Mouse (Mus musculus): ENCODE measurements around the gene Zbtb7a. TPM values are rescaled to one million over a fixed set of nuclear protein-coding genes. Genes with fewer than 3 reads are reported as not detected.
A peak's percentile ranks its signal among the peaks of the same experiment; 100 is the strongest.

The Zbtb7a gene
- polyA plus RNA-seq, 1 experiment from 2014 or later = 57.6 TPM

GRCm38 (mm10) chr10:81140005-81140404, 5.0 kb downstream of the Zbtb7a start:
- ATAC-seq (ENCODE audit: insufficient number of reproducible peaks, low FRiP score, low TSS enrichment, low read depth) = no peak
- H3K9me3 ChIP-seq (replicated peaks) = no peaks in the 10 kb centered on the region
- H3K9ac ChIP-seq = 0 out of 2 replicates have a peak overlapping the region, but pooled peaks have one; percentile 21
- H3K4me3 ChIP-seq (replicated peaks) = peak overlapping the region; percentile 92
- WGBS = 39% methylated on average over 8 of the region's 8 CpGs
- H3K4me1 ChIP-seq = peaks cover 69% of the 10 kb centered on the region
- H3K27me3 ChIP-seq = peaks cover 4% of the 10 kb centered on the region; the same call in 1 of the 2 replicates
- H3K4me2 ChIP-seq (replicated peaks) = peak overlapping the region; percentile 71
- peaks cover 18% of the 10 kb centered on the region for H3K36me3 ChIP-seq
- peak overlapping the region; percentile 91 for H3K27ac ChIP-seq (replicated peaks)

GRCm38 (mm10) chr10:81140717-81141454, 5.9 kb downstream of the Zbtb7a start:
- WGBS = 58% methylated on average over 10 of the region's 10 CpGs
- H3K27ac ChIP-seq (replicated peaks) = peak overlapping the region; percentile 91
- peaks cover 69% of the 10 kb centered on the region for H3K4me1 ChIP-seq
- H3K4me3 ChIP-seq (replicated peaks) = peak overlapping the region; percentile 92
- no peak overlapping the region; the same call in none of the 2 replicates for H3K9ac ChIP-seq
- peaks cover 26% of the 10 kb centered on the region for H3K36me3 ChIP-seq
- no peaks in the 10 kb centered on the region for H3K9me3 ChIP-seq (replicated peaks)
- H3K4me2 ChIP-seq (replicated peaks) = peak overlapping the region; percentile 71
- no peak for ATAC-seq (ENCODE audit: insufficient number of reproducible peaks, low FRiP score, low TSS enrichment, low read depth)
- H3K27me3 ChIP-seq = no peaks in the 10 kb centered on the region

GRCm38 (mm10) chr10:81141455-81142210, 6.6 kb downstream of the Zbtb7a start:
- peak overlapping the region; percentile 91 for H3K27ac ChIP-seq (replicated peaks)
- no peaks in the 10 kb centered on the region for H3K9me3 ChIP-seq (replicated peaks)
- H3K9ac ChIP-seq = peak overlapping the region; percentile 6; the same call in 1 of the 2 replicates
- H3K36me3 ChIP-seq = peaks cover 33% of the 10 kb centered on the region
- no peaks in the 10 kb centered on the region for H3K27me3 ChIP-seq
- ATAC-seq (ENCODE audit: insufficient number of reproducible peaks, low FRiP score, low TSS enrichment, low read depth) = no peak
- H3K4me1 ChIP-seq = peaks cover 75% of the 10 kb centered on the region
- peak overlapping the region; percentile 71 for H3K4me2 ChIP-seq (replicated peaks)
- 0 out of 2 replicates have a peak overlapping the region, but pooled peaks have one; percentile 5 for H3K4me3 ChIP-seq (replicated peaks)
- WGBS = 70% methylated on average over 7 of the region's 7 CpGs

- H3K27me3 ChIP-seq = no peaks in the 10 kb centered on the region
- peaks cover 75% of the 10 kb centered on the region for H3K4me1 ChIP-seq
- no peaks in the 10 kb centered on the region for H3K9me3 ChIP-seq (replicated peaks)
- H3K36me3 ChIP-seq = peaks cover 43% of the 10 kb centered on the region
- ATAC-seq (ENCODE audit: insufficient number of reproducible peaks, low FRiP score, low TSS enrichment, low read depth) = no peak
- peak overlapping the region; percentile 58 for H3K27ac ChIP-seq (replicated peaks)
- WGBS = 52% methylated on average over 5 of the region's 5 CpGs
- H3K4me3 ChIP-seq (replicated peaks) = no peak overlapping the region
- H3K4me2 ChIP-seq (replicated peaks) = 0 out of 2 replicates have a peak overlapping the region, but pooled peaks have one; percentile 4
- H3K9ac ChIP-seq = no peak overlapping the region
Measured at GRCm38 (mm10) chr10:81142551-81142981, 7.5 kb downstream of the Zbtb7a start.

GRCm38 (mm10) chr10:81143157-81143633, 8.2 kb downstream of the Zbtb7a start:
- Histone ChIP-seq H3K36me3 (peaks cover 49% of the 10 kb centered on the region), H3K4me2 (replicated peaks) (no peak overlapping the region), H3K4me1 (peaks cover 75% of the 10 kb centered on the region), H3K9ac (no peak overlapping the region), H3K9me3 (replicated peaks) (no peaks in the 10 kb centered on the region), H3K27me3 (no peaks in the 10 kb centered on the region), H3K27ac (replicated peaks) (peak overlapping the region; percentile 58), H3K4me3 (replicated peaks) (no peak overlapping the region)
- WGBS = 92% methylated on average over 7 of the region's 7 CpGs
- ATAC-seq (ENCODE audit: insufficient number of reproducible peaks, low FRiP score, low TSS enrichment, low read depth) = no peak

- Histone ChIP-seq H3K27me3 (no peaks in the 10 kb centered on the region), H3K9ac (no peak overlapping the region), H3K4me2 (replicated peaks) (no peak overlapping the region), H3K4me1 (peaks cover 68% of the 10 kb centered on the region), H3K27ac (replicated peaks) (no peak overlapping the region), H3K36me3 (peaks cover 56% of the 10 kb centered on the region), H3K9me3 (replicated peaks) (no peaks in the 10 kb centered on the region), H3K4me3 (replicated peaks) (no peak overlapping the region)
- WGBS = 95% methylated on average over 52 of the region's 52 CpGs
- no peak for ATAC-seq (ENCODE audit: insufficient number of reproducible peaks, low FRiP score, low TSS enrichment, low read depth)
Measured at GRCm38 (mm10) chr10:81143845-81144437, 8.9 kb downstream of the Zbtb7a start.

- Histone ChIP-seq H3K4me1 (peaks cover 61% of the 10 kb centered on the region), H3K27ac (replicated peaks) (no peak overlapping the region), H3K36me3 (peaks cover 64% of the 10 kb centered on the region), H3K9me3 (replicated peaks) (no peaks in the 10 kb centered on the region), H3K4me2 (replicated peaks) (no peak overlapping the region), H3K4me3 (replicated peaks) (no peak overlapping the region), H3K27me3 (no peaks in the 10 kb centered on the region), H3K9ac (no peak overlapping the region)
- 94% methylated on average over 27 of the region's 27 CpGs for WGBS
- ATAC-seq (ENCODE audit: insufficient number of reproducible peaks, low FRiP score, low TSS enrichment, low read depth) = no peak
Measured at GRCm38 (mm10) chr10:81144667-81145066, 9.6 kb downstream of the Zbtb7a start.

GRCm38 (mm10) chr10:81145307-81145706, 10.3 kb downstream of the Zbtb7a start:
- Histone ChIP-seq H3K4me2 (replicated peaks) (no peak overlapping the region), H3K9me3 (replicated peaks) (no peaks in the 10 kb centered on the region), H3K27me3 (no peaks in the 10 kb centered on the region), H3K4me3 (replicated peaks) (no peak overlapping the region), H3K27ac (replicated peaks) (peak overlapping the region; percentile 60; the same call in 1 of the 2 replicates), H3K9ac (no peak overlapping the region), H3K36me3 (peaks cover 70% of the 10 kb centered on the region), H3K4me1 (peaks cover 54% of the 10 kb centered on the region)
- ATAC-seq (ENCODE audit: insufficient number of reproducible peaks, low FRiP score, low TSS enrichment, low read depth) = no peak
- 93% methylated on average over 6 of the region's 6 CpGs for WGBS

GRCm38 (mm10) chr10:81145778-81146177, 10.8 kb downstream of the Zbtb7a start:
- ATAC-seq (ENCODE audit: insufficient number of reproducible peaks, low FRiP score, low TSS enrichment, low read depth) = no peak
- peaks cover 72% of the 10 kb centered on the region for H3K36me3 ChIP-seq
- H3K4me2 ChIP-seq (replicated peaks) = no peak overlapping the region
- WGBS = 71% methylated on average over 7 of the region's 7 CpGs
- H3K9me3 ChIP-seq (replicated peaks) = no peaks in the 10 kb centered on the region
- peak overlapping the region; percentile 60 for H3K27ac ChIP-seq (replicated peaks)
- 0 out of 2 replicates have a peak overlapping the region, but pooled peaks have one; percentile 7 for H3K4me3 ChIP-seq (replicated peaks)
- no peaks in the 10 kb centered on the region for H3K27me3 ChIP-seq
- H3K9ac ChIP-seq = no peak overlapping the region
- peaks cover 50% of the 10 kb centered on the region for H3K4me1 ChIP-seq

GRCm38 (mm10) chr10:81146296-81146695, 11.3 kb downstream of the Zbtb7a start:
- peaks cover 72% of the 10 kb centered on the region for H3K36me3 ChIP-seq

GRCm38 (mm10) chr10:81151261-81151660, 16.2 kb downstream of the Zbtb7a start:
- Histone ChIP-seq H3K4me1 (peaks cover 13% of the 10 kb centered on the region), H3K27ac (replicated peaks) (no peak overlapping the region), H3K4me2 (replicated peaks) (no peak overlapping the region), H3K36me3 (peaks cover 82% of the 10 kb centered on the region), H3K4me3 (replicated peaks) (no peak overlapping the region), H3K9ac (no peak overlapping the region), H3K27me3 (no peaks in the 10 kb centered on the region), H3K9me3 (replicated peaks) (no peaks in the 10 kb centered on the region)
- WGBS = 71% methylated on average over 6 of the region's 6 CpGs
- ATAC-seq (ENCODE audit: insufficient number of reproducible peaks, low FRiP score, low TSS enrichment, low read depth) = no peak

More at GRCm38 (mm10) chr10:81146296-81146695, 11.3 kb downstream of the Zbtb7a start:
- no peak overlapping the region for H3K9ac ChIP-seq
- no peaks in the 10 kb centered on the region for H3K27me3 ChIP-seq
- whole genome bisulfite sequencing = 65% methylated on average over 4 of the region's 4 CpGs
- no peaks in the 10 kb centered on the region for H3K9me3 ChIP-seq (replicated peaks)
- H3K27ac ChIP-seq (replicated peaks) = peak overlapping the region; percentile 60
- no peak overlapping the region for H3K4me2 ChIP-seq (replicated peaks)
- no peak overlapping the region; the same call in 1 of the 2 replicates for H3K4me3 ChIP-seq (replicated peaks)
- no peak for ATAC-seq (ENCODE audit: insufficient number of reproducible peaks, low FRiP score, low TSS enrichment, low read depth)
- peaks cover 45% of the 10 kb centered on the region for H3K4me1 ChIP-seq

Measured in embryonic facial prominence, embryonic 15.5 days (tissue).